Mouse (Mus musculus) spleen, postnatal 0 days (tissue): ENCODE data around the gene Mmp9. TPM values are rescaled to one million over a fixed set of nuclear protein-coding genes. Genes with fewer than 3 reads are reported as not detected.

Experiments used
- polyA plus RNA-seq: library from polyadenylated mRNA; unstranded; fragments of >200 nt; fragmentation: Nextera tagmentation; extraction: Ambion mirVana; gene quantifications from 2 replicates; pipeline ENCODE4 v1.2.1, GENCODE M21; 2015

Gene Mmp9
- 88.2 and 122 TPM in 2 replicates for polyA plus RNA-seq

DNA sequence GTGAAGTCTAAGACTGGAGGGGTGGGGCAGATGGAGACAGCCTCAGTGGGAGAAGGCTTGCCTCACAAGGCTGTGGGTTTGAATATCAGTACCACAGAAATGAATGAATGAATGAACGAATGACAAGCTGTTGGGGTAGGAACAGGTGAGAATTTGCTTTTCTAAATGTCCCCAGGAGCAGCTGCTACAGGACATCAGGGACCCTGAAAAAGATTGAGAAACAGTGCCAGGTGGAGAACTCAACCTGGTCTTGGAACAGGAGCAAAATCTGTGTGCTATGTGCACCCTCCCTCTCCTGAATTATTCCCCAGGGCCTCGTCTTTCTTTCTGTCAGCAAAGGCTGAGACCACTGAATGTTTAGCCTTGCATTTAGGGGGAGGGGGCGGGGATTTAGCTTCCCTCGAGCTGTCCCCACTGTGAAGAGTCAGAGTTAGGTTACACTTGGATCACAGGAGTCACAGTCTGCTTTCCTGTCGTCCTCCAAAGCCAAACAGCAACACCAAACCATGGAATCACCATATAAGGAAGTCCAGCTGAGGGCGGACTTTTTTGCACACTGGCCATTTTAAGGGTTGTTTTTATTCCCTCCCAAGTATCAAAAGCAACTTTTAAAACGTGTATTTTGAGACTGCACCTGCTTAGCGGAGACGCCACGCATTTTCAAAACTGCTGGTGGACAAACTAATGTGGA, at the start of gene Mmp9:
Gene Mmp9, plus strand, starts transcription at position 641 of the 691 bp plus-strand sequence.

DNA sequence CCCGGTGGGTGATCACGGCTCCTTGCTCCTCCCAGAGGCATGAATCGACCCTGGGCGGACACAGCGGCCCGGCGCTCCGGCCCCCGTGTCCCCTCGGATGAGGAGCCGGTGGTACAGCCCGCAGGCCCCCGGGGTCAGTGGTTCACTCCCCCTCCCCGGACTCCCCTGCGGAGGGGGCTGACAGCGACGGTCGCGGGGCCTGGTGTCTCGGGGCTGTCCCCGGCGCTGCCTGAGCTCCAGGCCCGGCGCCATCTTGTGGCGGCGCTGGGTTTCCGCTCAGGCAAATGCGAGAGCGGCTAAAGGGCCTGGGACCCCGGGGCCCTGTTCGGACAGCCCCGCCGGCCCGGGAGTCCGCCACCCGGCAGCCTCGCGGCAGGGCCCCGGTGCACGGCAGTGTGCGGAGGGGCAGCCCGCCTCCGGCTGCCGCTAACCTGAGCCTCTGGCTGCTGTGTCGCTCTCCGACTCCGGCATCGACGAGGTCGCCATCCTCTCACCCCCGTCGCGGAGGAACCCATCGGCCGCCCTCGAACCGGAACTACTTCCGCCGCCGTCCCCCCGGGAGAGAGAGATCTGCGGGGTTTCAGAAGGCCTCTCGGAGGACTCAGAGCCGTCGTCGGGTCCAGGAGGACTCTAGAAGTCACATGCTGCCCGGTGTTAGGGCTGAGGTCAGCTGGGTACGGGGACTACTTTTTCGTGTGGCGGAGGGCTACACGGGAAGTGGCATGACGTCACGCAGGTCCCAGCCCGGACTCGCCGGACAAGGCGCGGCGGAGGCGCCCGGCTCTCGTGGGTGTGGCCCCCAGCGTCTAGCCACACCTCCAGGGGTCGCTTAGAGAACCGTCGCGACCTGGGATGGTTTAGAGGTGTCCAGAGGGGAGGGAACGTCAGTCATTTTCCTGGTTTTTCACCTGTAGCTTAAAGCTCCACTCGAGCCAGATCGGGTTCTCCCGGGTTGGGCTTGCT, 29.2 kb upstream of the Mmp9 start, which contains the start of gene Zfp335:
Gene Zfp335, minus strand, starts transcription at position 672 of the 963 bp plus-strand sequence.

DNA sequence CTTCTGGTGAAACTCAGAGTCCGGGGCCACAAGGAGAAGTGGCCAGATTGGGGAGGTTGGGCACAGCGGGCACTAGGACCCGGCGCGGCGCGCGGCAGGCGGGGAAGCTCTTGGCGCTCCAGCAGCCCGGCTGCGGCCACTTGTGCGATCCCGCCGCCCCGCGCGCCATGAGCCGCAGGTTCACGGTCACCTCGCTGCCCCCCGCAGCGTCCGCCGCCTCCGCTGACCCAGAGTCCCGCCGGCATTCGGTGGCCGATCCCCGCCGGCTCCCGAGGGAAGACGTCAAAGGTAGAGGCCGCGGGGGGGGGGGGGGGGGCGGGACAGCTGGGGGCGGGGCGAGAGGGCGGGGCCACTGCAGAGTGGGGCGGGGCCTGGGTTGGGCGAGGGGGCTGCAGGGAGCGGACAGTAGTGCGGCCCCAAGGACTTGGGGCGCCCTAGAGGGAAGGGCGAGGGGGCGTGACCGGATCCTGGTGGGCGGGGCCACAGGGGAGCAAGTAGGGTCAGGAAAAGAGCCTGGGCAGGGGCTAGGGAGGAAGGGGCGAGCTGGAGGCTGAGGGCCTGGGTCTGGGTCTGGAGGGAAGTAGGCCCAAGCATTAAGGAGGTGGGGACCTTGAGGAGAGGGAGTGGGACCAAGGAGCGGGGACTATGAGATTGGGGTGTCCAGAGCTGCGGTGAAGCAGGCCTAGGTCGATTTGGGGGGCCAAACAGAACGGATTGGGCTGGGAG, 20.3 kb downstream of the Mmp9 start, which contains the start of gene Slc12a5:
Gene Slc12a5, plus strand, starts transcription at position 87 of the 726 bp plus-strand sequence.

Other genes with a start within 250 kb of the Mmp9 start
- not detected in 2 replicates for gene Spint4, start 242.3 kb upstream of the Mmp9 start, polyA plus RNA-seq
- gene Spint5, start 225.5 kb upstream of the Mmp9 start, polyA plus RNA-seq, result not detected in 2 replicates
- gene Wfdc3, start 194.8 kb upstream of the Mmp9 start, polyA plus RNA-seq, result 1.5 and 1.9 TPM in 2 replicates
- gene Dnttip1, start 194.8 kb upstream of the Mmp9 start, polyA plus RNA-seq, result 57.5 and 59.2 TPM in 2 replicates
- 603 and 708 TPM in 2 replicates for gene Ube2c, start 170.9 kb upstream of the Mmp9 start, polyA plus RNA-seq
- gene Tnnc2, start 160.8 kb upstream of the Mmp9 start, polyA plus RNA-seq, result 0.84 and 1.7 TPM in 2 replicates
- 7.1 and 8.2 TPM in 2 replicates for gene Snx21, start 155.0 kb upstream of the Mmp9 start, polyA plus RNA-seq
- gene Acot8, start 135.9 kb upstream of the Mmp9 start, polyA plus RNA-seq, result 18.3 and 21.1 TPM in 2 replicates
- gene Zswim3, start 135.7 kb upstream of the Mmp9 start, polyA plus RNA-seq, result 4.2 and 4.7 TPM in 2 replicates
- gene Zswim1, start 118.1 kb upstream of the Mmp9 start, polyA plus RNA-seq, result 4.9 and 5.9 TPM in 2 replicates
- not detected in 2 replicates for gene Spata25, start 112.2 kb upstream of the Mmp9 start, polyA plus RNA-seq
- 71.3 and 90.5 TPM in 2 replicates for gene Ctsa, start 107.9 kb upstream of the Mmp9 start, polyA plus RNA-seq
- 3.3 and 3.9 TPM in 2 replicates for gene Neurl2, start 107.3 kb upstream of the Mmp9 start, polyA plus RNA-seq
- gene Pltp, start 83.1 kb upstream of the Mmp9 start, polyA plus RNA-seq, result 8.5 and 12.7 TPM in 2 replicates
- 62.6 and 71.6 TPM in 2 replicates for gene Pcif1, start 61.5 kb upstream of the Mmp9 start, polyA plus RNA-seq
- gene Zfp335, start 29.0 kb upstream of the Mmp9 start, polyA plus RNA-seq, result 4.5 and 5.3 TPM in 2 replicates
- gene Slc12a5, start 20.0 kb downstream of the Mmp9 start, polyA plus RNA-seq, result 0.45 and 0.57 TPM in 2 replicates
- gene Ncoa5, start 94.1 kb downstream of the Mmp9 start, polyA plus RNA-seq, result 24.0 and 24.4 TPM in 2 replicates
- gene Cd40, start 114.8 kb downstream of the Mmp9 start, polyA plus RNA-seq, result 3.7 and 5.8 TPM in 2 replicates
- not detected in 2 replicates for gene 1700025C18Rik, start 150.0 kb downstream of the Mmp9 start, polyA plus RNA-seq